Mouse (Mus musculus) hindbrain, embryonic 13.5 days (tissue): ENCODE measurements at regions not wholly inside any gene's neighbourhood (a gene's known extent, or its start where the extent isn't known, plus 50 kb on each side); places are given as distances from the start of the nearest gene placed in this dataset.

Experiments
- ATAC-seq: fragments of 200-750 bp; cut with Nextera tagmentation; 2 replicates; pipeline ENCODE4 v1.8.0; 2017; ENCODE audit warnings: moderate TSS enrichment; ENCODE audit not compliant: low FRiP score
- H3K27ac ChIP-seq: fragments of 300-500 bp; sonication (generic); 2 replicates; pipeline ENCODE4 v1.5.1; 2015; ENCODE audit warnings: inconsistent platforms, mild to moderate bottlenecking, moderate library complexity
- H3K27me3 ChIP-seq: fragments of 300-500 bp; sonication (generic); 2 replicates; pipeline ENCODE4 v1.6.1; 2015; ENCODE audit warnings: mild to moderate bottlenecking, inconsistent platforms
- H3K36me3 ChIP-seq: fragments of 300-500 bp; sonication (generic); 2 replicates; pipeline ENCODE4 v1.6.1; 2015; ENCODE audit warnings: mild to moderate bottlenecking, inconsistent platforms
- H3K4me1 ChIP-seq: fragments of 300-500 bp; sonication (generic); replicated peaks from 2 replicates; pipeline ENCODE4 v1.6.1; 2015; ENCODE audit warnings: inconsistent platforms
- H3K4me2 ChIP-seq: fragments of 300-500 bp; sonication (generic); 2 replicates; pipeline ENCODE4 v1.6.1; 2015; ENCODE audit warnings: inconsistent platforms, mild to moderate bottlenecking, moderate library complexity
- H3K4me3 ChIP-seq: fragments of 300-500 bp; sonication (generic); 2 replicates; pipeline ENCODE4 v1.5.1; 2015; ENCODE audit warnings: mild to moderate bottlenecking, inconsistent platforms
- H3K9ac ChIP-seq: fragments of 300-500 bp; sonication (generic); 2 replicates; pipeline ENCODE4 v1.6.1; 2015; ENCODE audit warnings: mild to moderate bottlenecking, inconsistent platforms
- H3K9me3 ChIP-seq: fragments of 300-500 bp; sonication (generic); 2 replicates; pipeline ENCODE4 v1.6.1; 2016; ENCODE audit warnings: inconsistent platforms
- WGBS: fragments of 180-500 bp; shearing (Covaris S2); methylation state at CpG from one replicate; pipeline ENCODE4 v1.1.7; 2015; 5-methylcytosine and 5-hydroxymethylcytosine counted together

DNA sequence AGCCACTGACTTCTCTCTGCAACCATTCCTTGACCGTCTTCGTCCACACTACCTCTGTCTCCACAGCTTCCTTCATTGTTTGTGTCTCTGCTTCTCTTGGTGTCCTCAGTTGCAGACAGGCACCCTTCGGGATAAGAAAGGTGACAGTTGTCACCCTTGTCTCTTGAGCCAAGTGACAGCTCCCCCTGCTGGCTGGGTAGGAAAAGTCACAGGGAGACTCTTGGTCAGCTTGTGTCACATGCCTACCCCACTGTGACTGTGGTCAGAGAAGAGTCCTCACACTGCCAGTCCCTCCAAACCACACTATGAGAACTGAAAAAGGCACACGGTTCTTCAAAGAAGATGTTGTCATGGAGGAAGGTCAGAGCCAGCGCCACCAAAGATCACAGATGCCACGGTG is 109.6 kb downstream of the 1810010D01Rik start:
- 90% methylated on average over 6 of the region's 6 CpGs for WGBS
- no peak overlapping the region for H3K27ac ChIP-seq
- no peaks in the 10 kb centered on the region for H3K9me3 ChIP-seq
- H3K4me1 ChIP-seq = peaks cover 13% of the 10 kb centered on the region; the same call in 1 of the 2 replicates
- ATAC-seq = no peak
- H3K4me2 ChIP-seq = no peak overlapping the region
- no peak overlapping the region for H3K4me3 ChIP-seq
- no peaks in the 10 kb centered on the region for H3K27me3 ChIP-seq
- H3K9ac ChIP-seq = no peak overlapping the region
- H3K36me3 ChIP-seq = no peaks in the 10 kb centered on the region

DNA sequence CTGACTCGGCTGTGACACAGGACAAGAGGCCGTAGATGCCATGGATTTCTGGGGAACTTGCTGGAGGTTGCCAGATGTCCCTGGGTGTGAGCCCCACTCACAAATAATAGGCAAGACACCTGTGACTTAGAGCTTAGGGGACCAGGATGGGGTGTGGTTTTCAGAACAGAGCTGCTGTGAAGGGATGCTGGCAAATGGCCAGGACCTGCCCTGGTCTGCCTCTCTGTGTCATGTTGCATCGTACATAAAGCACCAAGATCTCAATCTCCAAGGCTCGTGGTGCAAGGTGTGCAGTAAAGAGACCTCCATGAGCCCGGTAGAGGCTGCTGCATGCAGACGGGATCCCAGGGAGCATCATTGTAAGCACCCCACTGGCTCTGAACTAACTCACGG is 113.8 kb downstream of the 1810010D01Rik start:
- Histone ChIP-seq H3K9ac (no peak overlapping the region), H3K4me1 (peaks cover 9% of the 10 kb centered on the region; the same call in 1 of the 2 replicates), H3K27me3 (no peaks in the 10 kb centered on the region), H3K9me3 (no peaks in the 10 kb centered on the region), H3K27ac (no peak overlapping the region), H3K4me2 (no peak overlapping the region), H3K4me3 (no peak overlapping the region), H3K36me3 (no peaks in the 10 kb centered on the region)
- WGBS = 79% methylated on average over 7 of the region's 7 CpGs
- no peak for ATAC-seq

DNA sequence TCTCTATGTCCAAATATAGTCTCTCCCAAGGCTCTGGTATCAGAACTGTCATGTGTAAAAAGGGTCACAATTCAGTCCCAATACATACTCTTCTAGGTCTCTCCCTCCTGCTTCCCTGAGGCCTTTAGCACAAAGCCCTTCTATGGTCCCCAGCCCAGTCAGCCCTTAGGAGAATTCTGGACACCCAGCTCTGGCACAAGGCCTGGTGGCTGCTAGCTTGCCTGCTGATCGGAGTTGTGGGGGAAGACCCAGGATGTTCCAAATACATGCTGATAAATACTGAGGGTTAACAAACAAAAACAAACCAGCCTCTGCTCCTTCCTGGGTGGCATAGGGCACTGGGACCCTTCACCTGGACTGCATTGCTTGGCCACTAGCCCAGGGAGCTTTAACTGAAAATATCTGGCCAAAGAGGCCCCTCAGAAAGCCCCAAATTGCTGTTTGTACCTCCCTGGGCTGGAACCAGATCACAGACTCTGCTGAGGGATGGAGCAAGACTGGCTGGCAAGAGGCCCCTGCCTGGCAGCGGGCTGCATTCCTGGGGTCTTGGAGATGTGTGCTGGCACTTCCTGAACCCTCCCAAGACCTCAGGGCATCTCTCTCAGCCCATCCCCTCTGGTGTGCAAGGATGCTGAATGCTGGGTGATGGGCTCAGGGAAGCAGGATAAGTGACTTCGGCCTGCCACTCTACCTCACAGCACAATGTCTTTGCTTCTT is 114.3 kb downstream of the 1810010D01Rik start:
- Histone ChIP-seq H3K4me1 (peaks cover 9% of the 10 kb centered on the region; the same call in 1 of the 2 replicates), H3K27me3 (no peaks in the 10 kb centered on the region), H3K4me2 (no peak overlapping the region), H3K9ac (no peak overlapping the region), H3K9me3 (no peaks in the 10 kb centered on the region), H3K27ac (no peak overlapping the region), H3K4me3 (no peak overlapping the region), H3K36me3 (no peaks in the 10 kb centered on the region)
- no peak for ATAC-seq
- WGBS = 83% methylated on average over 3 of the region's 3 CpGs

DNA sequence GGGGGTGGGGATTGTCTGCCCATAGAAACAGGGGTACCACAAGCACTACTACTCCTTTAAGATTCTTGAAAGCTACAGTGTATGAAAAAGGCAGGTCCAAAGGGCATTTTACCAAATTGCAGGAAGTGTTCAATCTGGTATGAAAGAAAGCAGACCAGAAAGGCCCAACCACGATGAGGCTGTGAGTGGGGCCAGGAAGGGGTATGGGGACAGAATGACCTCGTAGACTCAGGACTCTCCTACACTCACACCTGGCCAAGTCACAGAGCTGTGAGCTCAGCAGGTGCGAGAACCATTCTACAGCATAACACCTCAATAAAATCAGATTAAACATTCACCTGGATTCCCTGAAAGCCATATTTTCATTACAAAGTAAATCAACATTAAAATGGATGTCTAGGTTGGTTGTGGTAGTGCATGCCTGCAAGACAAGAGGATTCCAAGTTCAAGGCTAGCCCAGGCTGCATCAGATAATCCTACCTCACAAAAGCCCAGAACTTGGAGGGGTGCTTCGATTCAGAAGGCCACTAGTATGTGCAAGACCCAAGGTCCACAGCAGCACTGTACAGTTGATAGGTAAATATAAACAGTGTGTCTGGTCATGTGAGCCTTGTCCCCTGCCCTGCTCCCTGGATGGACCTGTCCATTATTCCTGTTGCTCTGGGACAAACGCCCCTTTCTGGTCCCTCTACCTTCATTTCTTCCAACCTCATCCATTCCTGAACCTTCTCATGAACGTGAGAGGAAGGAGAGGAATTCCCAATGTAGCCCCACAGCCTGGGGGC is 115.3 kb downstream of the 1810010D01Rik start:
- Histone ChIP-seq H3K4me1 (peaks cover 9% of the 10 kb centered on the region; the same call in 1 of the 2 replicates), H3K9ac (no peak overlapping the region), H3K4me2 (no peak overlapping the region), H3K4me3 (no peak overlapping the region), H3K36me3 (no peaks in the 10 kb centered on the region), H3K9me3 (no peaks in the 10 kb centered on the region), H3K27ac (no peak overlapping the region), H3K27me3 (no peaks in the 10 kb centered on the region)
- 81% methylated on average over 6 of the region's 6 CpGs for WGBS
- ATAC-seq = no peak

DNA sequence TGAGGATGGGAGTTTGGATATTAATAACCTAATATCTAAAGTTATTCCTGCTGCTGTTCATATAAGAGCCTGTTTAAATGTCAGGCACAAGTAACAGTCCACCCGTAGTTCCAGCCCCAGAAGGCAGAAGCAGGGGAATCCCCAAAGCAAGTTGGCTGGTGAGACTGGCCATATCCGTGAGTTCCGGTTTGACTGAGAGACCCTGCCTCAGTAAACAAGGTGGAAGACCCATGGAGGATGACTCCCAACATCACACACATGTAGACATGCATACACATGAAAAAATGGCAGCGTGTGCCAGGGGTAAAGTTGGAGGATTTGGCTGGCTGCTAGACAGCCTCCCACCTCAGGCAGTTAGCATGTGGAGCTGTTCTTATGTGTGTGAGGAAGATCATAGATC is 117.1 kb downstream of the 1810010D01Rik start:
- 95% methylated on average over 4 of the region's 4 CpGs for WGBS
- Histone ChIP-seq H3K27ac (no peak overlapping the region), H3K9ac (no peak overlapping the region), H3K4me3 (no peak overlapping the region), H3K4me2 (no peak overlapping the region), H3K27me3 (no peaks in the 10 kb centered on the region), H3K36me3 (no peaks in the 10 kb centered on the region), H3K4me1 (peaks cover 9% of the 10 kb centered on the region; the same call in 1 of the 2 replicates), H3K9me3 (no peaks in the 10 kb centered on the region)
- ATAC-seq = no peak

DNA sequence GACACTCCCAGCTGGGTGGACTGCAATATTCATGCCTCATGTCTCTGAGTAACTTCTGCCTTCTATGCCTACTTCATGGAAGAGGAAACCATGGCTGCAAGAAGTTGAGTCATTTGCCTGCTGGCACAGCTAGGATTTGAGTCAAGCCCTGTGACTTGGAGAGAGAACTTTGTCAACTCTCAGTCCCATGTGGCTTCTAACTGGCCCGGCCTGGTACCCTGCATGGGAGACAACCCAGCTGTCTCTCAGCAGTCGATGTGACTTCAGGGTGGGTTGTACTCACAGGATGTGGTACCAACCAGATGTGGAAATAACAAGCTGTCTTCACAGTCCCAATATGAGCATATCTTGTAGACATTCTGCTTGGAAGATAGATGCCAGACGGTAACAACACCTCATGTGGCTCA is 118.6 kb downstream of the 1810010D01Rik start:
- no peak overlapping the region for H3K4me3 ChIP-seq
- no peak overlapping the region for H3K4me2 ChIP-seq
- no peaks in the 10 kb centered on the region for H3K27me3 ChIP-seq
- H3K9me3 ChIP-seq = no peaks in the 10 kb centered on the region
- no peaks in the 10 kb centered on the region for H3K36me3 ChIP-seq
- no peak overlapping the region for H3K9ac ChIP-seq
- H3K4me1 ChIP-seq = peaks cover 8% of the 10 kb centered on the region; the same call in 1 of the 2 replicates
- 84% methylated on average over 3 of the region's 3 CpGs for WGBS
- no peak overlapping the region for H3K27ac ChIP-seq
- no peak for ATAC-seq

DNA sequence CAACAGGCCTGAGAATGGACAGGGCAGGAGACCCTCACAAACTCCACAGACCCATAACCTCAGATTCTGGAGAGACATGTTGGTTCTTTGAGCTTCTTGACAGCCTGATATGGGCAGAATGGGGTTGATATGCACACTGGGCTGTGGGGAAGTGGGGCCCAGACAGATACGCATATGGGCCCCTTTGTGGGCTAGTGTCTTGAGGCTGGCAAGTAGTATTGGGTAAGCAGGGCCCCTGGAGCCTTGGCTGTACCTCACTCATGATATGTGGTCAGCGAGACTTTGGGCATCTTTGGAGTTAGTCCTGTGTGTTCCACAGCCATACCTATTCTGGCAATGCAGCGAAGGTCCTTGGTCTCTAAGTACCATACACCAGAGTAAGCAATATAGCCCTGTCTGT is 119.3 kb downstream of the 1810010D01Rik start:
- no peak overlapping the region for H3K9ac ChIP-seq
- no peaks in the 10 kb centered on the region for H3K36me3 ChIP-seq
- no peak overlapping the region for H3K27ac ChIP-seq
- no peak overlapping the region for H3K4me2 ChIP-seq
- no peaks in the 10 kb centered on the region for H3K27me3 ChIP-seq
- WGBS = 90% methylated on average over 3 of the region's 3 CpGs
- H3K4me3 ChIP-seq = no peak overlapping the region
- H3K4me1 ChIP-seq = 0 out of 2 replicates have a peak, but pooled peaks cover 2% of the 10 kb centered on the region
- no peak for ATAC-seq
- H3K9me3 ChIP-seq = no peaks in the 10 kb centered on the region

DNA sequence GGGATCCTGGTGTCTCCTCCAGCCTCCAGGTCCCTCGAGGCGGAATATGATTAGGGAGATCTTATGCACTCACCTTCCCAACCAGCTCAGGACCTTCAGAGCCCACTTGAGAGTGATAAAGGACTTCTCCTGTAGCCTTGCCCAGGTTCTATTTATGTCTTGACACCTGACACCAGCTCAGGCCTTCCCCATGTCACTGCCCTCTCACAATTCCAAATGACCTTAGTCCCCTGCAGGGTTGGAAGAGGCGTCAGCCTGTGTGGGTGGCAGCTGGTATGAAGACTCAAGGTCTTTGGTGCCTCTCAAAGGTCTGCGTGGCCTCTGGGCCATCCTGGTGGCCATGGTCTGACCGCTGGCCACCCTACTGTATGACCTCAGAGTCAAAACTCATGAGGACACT is 120.1 kb downstream of the 1810010D01Rik start:
- Histone ChIP-seq H3K9ac (no peak overlapping the region), H3K4me2 (no peak overlapping the region), H3K27me3 (no peaks in the 10 kb centered on the region), H3K36me3 (no peaks in the 10 kb centered on the region), H3K9me3 (no peaks in the 10 kb centered on the region), H3K4me3 (no peak overlapping the region), H3K4me1 (no peaks in the 10 kb centered on the region), H3K27ac (no peak overlapping the region)
- WGBS = 81% methylated on average over 5 of the region's 5 CpGs
- ATAC-seq = no peak

DNA sequence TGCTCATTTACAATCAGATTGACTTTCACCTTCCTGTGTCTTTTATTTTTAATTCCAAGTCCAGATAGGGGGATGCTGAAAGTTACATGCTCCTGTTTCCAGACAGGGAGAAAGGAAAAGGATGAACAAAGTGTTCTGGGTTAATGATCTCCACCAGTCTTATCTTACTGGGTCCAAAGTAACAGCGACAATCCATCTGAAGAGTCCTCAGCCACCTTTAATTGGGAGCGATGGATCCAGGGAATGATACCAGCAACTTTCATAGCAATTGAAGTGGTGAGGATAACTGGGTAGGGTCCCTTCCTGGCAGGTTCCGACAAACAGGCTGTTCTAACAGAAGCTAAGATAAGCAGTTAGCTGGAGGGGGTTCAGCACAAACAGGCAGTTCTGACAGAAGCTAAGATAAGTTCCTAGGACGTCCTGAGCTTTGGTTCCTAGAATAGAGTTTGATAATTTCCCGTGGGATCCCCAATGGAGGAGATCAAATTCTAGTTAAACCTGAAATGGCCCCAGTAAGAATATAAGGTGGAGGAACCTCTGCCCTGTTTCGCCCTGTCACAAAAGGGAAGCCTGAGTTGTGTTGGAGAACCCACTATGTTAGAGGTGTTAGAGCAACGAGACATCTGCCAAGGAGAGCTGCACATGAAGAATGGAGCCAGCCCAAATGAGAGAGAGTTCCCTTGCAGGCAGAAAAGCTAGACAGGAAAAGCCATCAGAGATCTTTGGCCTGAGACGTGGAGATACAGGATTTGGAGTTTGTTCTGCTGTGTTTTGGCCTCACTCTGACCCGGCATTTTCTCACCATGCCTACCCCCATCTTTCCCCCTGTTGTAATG is 124.8 kb downstream of the 1810010D01Rik start:
- WGBS = 83% methylated on average over 9 of the region's 9 CpGs
- H3K9ac ChIP-seq = no peak overlapping the region
- H3K4me1 ChIP-seq = no peaks in the 10 kb centered on the region
- no peaks in the 10 kb centered on the region for H3K27me3 ChIP-seq
- no peak overlapping the region for H3K4me3 ChIP-seq
- H3K36me3 ChIP-seq = no peaks in the 10 kb centered on the region
- H3K9me3 ChIP-seq = 0 out of 2 replicates have a peak, but pooled peaks cover 7% of the 10 kb centered on the region
- no peak overlapping the region for H3K4me2 ChIP-seq
- H3K27ac ChIP-seq = no peak overlapping the region
- ATAC-seq = no peak

DNA sequence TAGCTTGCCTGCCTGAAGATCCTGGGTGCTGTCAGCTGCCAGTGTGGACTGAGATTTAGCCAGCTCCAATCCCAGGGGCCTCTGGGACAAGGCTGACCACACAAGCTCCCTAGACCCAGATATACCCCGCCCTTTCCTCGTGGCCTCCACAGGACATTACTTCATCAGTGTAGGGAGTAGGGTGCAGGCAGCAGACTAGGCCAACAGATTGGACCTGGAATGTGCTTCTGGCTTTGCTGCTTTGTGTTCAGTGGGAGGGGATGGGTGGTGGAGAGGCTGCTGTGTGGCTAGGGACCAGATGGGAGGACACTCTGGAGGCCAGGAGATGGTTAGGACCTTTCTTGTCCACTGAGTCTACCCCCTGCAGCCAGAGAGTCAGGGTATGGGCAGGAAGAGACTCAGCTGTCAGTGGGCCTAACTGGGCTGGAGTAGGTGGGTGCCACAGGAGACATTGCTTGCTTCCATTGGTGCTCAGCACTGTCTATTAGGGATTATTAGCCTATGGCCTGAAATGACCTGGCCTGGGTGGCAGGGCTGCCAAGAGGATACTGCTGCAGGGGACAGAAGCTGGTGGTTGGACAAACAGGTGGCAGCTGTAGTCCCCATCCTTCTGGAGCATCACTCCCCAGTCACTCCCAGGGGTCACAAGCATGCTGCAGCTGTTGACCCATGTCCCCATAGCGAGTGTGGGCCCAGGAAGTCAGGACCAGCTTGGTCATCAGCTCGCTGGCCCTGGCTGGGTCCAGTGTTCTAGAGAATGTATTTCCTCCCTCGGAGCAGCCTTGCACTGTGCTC is 132.5 kb upstream of the Ccnd1 start:
- Histone ChIP-seq H3K4me1 (no peaks in the 10 kb centered on the region), H3K9me3 (no peaks in the 10 kb centered on the region), H3K27ac (no peak overlapping the region), H3K4me3 (no peak overlapping the region), H3K36me3 (no peaks in the 10 kb centered on the region), H3K27me3 (no peaks in the 10 kb centered on the region), H3K9ac (no peak overlapping the region), H3K4me2 (no peak overlapping the region)
- ATAC-seq = no peak
- whole genome bisulfite sequencing = 85% methylated on average over 5 of the region's 5 CpGs

DNA sequence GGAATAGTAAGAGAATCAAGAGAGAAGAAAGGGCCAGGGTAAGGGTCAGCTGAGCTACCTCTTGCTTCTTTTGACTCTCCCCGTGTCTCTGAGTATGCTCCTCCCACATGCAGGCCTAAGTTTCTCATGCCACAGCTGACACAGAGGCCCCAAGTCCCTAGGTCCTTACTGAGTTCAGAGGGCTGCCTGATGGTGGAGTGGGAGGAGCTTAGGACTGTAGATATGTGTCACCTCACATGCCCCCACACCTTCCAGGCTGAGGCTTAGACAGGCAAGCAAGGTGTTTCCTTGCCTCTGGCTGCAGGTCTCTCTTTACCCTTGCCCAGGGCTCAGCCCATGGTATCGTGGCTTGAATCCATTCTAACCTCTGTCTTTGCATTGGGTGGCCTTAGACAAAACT is 131.8 kb upstream of the Ccnd1 start:
- H3K27me3 ChIP-seq = no peaks in the 10 kb centered on the region
- H3K27ac ChIP-seq = no peak overlapping the region
- H3K9me3 ChIP-seq = no peaks in the 10 kb centered on the region
- no peak overlapping the region for H3K9ac ChIP-seq
- ATAC-seq = no peak
- H3K4me1 ChIP-seq = no peaks in the 10 kb centered on the region
- H3K36me3 ChIP-seq = no peaks in the 10 kb centered on the region
- no peak overlapping the region for H3K4me3 ChIP-seq
- WGBS = 77% methylated on average over 2 of the region's 2 CpGs
- no peak overlapping the region for H3K4me2 ChIP-seq
